Mouse (Mus musculus) megakaryocyte, embryonic 14.5 days (primary cell): ENCODE results near the gene Gsk3a. TPM values are rescaled to one million over a fixed set of nuclear protein-coding genes. Genes with fewer than 3 reads are reported as not detected.
A peak's percentile ranks its signal among the peaks of the same experiment; 100 is the strongest.

Experiments
- H3K27me3 ChIP-seq: replicated peaks from 2 replicates; pipeline ENCODE3; 2012; ENCODE audit warnings: inconsistent platforms
- H3K36me3 ChIP-seq: replicated peaks from 2 replicates; pipeline ENCODE3; 2012; ENCODE audit warnings: low read length, inconsistent platforms, mixed read lengths
- H3K4me1 ChIP-seq: 2 replicates; pipeline ENCODE4 v1.6.1; 2012; ENCODE audit warnings: inconsistent platforms
- H3K4me3 ChIP-seq: replicated peaks from 2 replicates; pipeline ENCODE3; 2012; ENCODE audit warnings: moderate library complexity, mild to moderate bottlenecking, inconsistent platforms
- H3K9me3 ChIP-seq: 2 replicates; pipeline ENCODE4 v1.6.1; 2012; ENCODE audit warnings: inconsistent platforms
- FLI1 ChIP-seq: IDR thresholded peaks from 2 replicates; pipeline ENCODE4 v1.6.1; 2012; ENCODE audit warnings: low read length, inconsistent platforms, mixed read lengths
- GATA1 ChIP-seq: IDR thresholded peaks from 3 replicates; pipeline ENCODE4 v1.6.1; 2012; ENCODE audit warnings: mixed read lengths, low read length, inconsistent platforms, borderline replicate concordance
- polyA plus RNA-seq: library from polyadenylated mRNA; stranded (reverse); fragments of >175 nt; gene quantifications from 2 replicates; pipeline ENCODE4 v1.2.3, GENCODE M21; 2012; ENCODE audit warnings: low replicate concordance; ENCODE audit not compliant: insufficient read depth

The Gsk3a gene
- 55.6 and 120 TPM in 2 replicates for polyA plus RNA-seq

- Histone ChIP-seq H3K27me3 (no peaks in the 10 kb centered on the region), H3K36me3 (peaks cover 38% of the 10 kb centered on the region), H3K9me3 (no peaks in the 10 kb centered on the region), H3K4me1 (peaks cover 75% of the 10 kb centered on the region), H3K4me3 (peak within 1 kb of the TSS; percentile 96)
- no peak for TF ChIP-seq GATA1
- no peak for TF ChIP-seq FLI1
Measured at GRCm38 (mm10) chr7:25237249-25238014, at the start of gene Gsk3a. Gene Gsk3a, minus strand, starts transcription at chr7:25237851.

GRCm38 (mm10) chr7:25286989-25287388, 49.3 kb upstream of the Gsk3a start:
- peaks cover 81% of the 10 kb centered on the region for H3K36me3 ChIP-seq

GRCm38 (mm10) chr7:25285511-25286238, 48.0 kb upstream of the Gsk3a start:
- H3K9me3 ChIP-seq, result peaks cover 8% of the 10 kb centered on the region; the same call in 1 of the 2 replicates
- peaks cover 67% of the 10 kb centered on the region for H3K36me3 ChIP-seq
- H3K27me3 ChIP-seq, result no peaks in the 10 kb centered on the region
- H3K4me1 ChIP-seq, result peaks cover 57% of the 10 kb centered on the region
- no peak for TF ChIP-seq FLI1
- TF ChIP-seq GATA1, result no peak
- H3K4me3 ChIP-seq, result no peak overlapping the region

More at GRCm38 (mm10) chr7:25286989-25287388, 49.3 kb upstream of the Gsk3a start:
- Histone ChIP-seq H3K4me3 (no peak overlapping the region), H3K27me3 (no peaks in the 10 kb centered on the region), H3K9me3 (peaks cover 8% of the 10 kb centered on the region; the same call in 1 of the 2 replicates), H3K4me1 (peaks cover 56% of the 10 kb centered on the region)
- TF ChIP-seq FLI1 (no peak), GATA1 (no peak)

- peak overlapping the region; percentile 73 for H3K4me3 ChIP-seq
- TF ChIP-seq GATA1 (no peak), FLI1 (no peak)
- peaks cover 64% of the 10 kb centered on the region for H3K4me1 ChIP-seq
- H3K9me3 ChIP-seq, result peaks cover 8% of the 10 kb centered on the region; the same call in 1 of the 2 replicates
- H3K27me3 ChIP-seq, result no peaks in the 10 kb centered on the region
- peaks cover 58% of the 10 kb centered on the region for H3K36me3 ChIP-seq
Measured at GRCm38 (mm10) chr7:25284766-25285165, 47.1 kb upstream of the Gsk3a start.

GRCm38 (mm10) chr7:25284171-25284570, 46.5 kb upstream of the Gsk3a start:
- Histone ChIP-seq H3K27me3 (no peaks in the 10 kb centered on the region), H3K4me1 (peaks cover 69% of the 10 kb centered on the region), H3K9me3 (peaks cover 5% of the 10 kb centered on the region; the same call in 1 of the 2 replicates), H3K36me3 (peaks cover 52% of the 10 kb centered on the region), H3K4me3 (peak overlapping the region; percentile 92)
- no peak for TF ChIP-seq FLI1
- no peak for TF ChIP-seq GATA1

GRCm38 (mm10) chr7:25283637-25284036, 46.0 kb upstream of the Gsk3a start:
- Histone ChIP-seq H3K9me3 (no peaks in the 10 kb centered on the region), H3K36me3 (peaks cover 47% of the 10 kb centered on the region), H3K4me1 (peaks cover 72% of the 10 kb centered on the region), H3K27me3 (no peaks in the 10 kb centered on the region), H3K4me3 (peak overlapping the region; percentile 92)
- TF ChIP-seq GATA1 (no peak), FLI1 (no peak)

GRCm38 (mm10) chr7:25282731-25283211, 45.1 kb upstream of the Gsk3a start:
- Histone ChIP-seq H3K4me1 (peaks cover 78% of the 10 kb centered on the region), H3K27me3 (no peaks in the 10 kb centered on the region), H3K36me3 (peaks cover 38% of the 10 kb centered on the region), H3K4me3 (peak overlapping the region; percentile 92), H3K9me3 (no peaks in the 10 kb centered on the region)
- no peak for TF ChIP-seq GATA1
- no peak for TF ChIP-seq FLI1

GRCm38 (mm10) chr7:25281734-25282601, 44.3 kb upstream of the Gsk3a start:
- H3K27me3 ChIP-seq, result no peaks in the 10 kb centered on the region
- peak overlapping the region; percentile 92 for H3K4me3 ChIP-seq
- TF ChIP-seq GATA1 (no peak), FLI1 (no peak)
- H3K36me3 ChIP-seq, result peaks cover 31% of the 10 kb centered on the region
- no peaks in the 10 kb centered on the region for H3K9me3 ChIP-seq
- H3K4me1 ChIP-seq, result peaks cover 83% of the 10 kb centered on the region

GRCm38 (mm10) chr7:25281166-25281733, 43.6 kb upstream of the Gsk3a start:
- peaks cover 84% of the 10 kb centered on the region for H3K4me1 ChIP-seq
- TF ChIP-seq GATA1, result no peak
- no peak for TF ChIP-seq FLI1
- no peaks in the 10 kb centered on the region for H3K9me3 ChIP-seq
- no peaks in the 10 kb centered on the region for H3K27me3 ChIP-seq
- H3K4me3 ChIP-seq, result peak overlapping the region; percentile 92
- peaks cover 30% of the 10 kb centered on the region for H3K36me3 ChIP-seq
